Mouse (Mus musculus): ENCODE data around the gene Acvr1c. TPM values are rescaled to one million over a fixed set of nuclear protein-coding genes. Genes with fewer than 3 reads are reported as not detected.

The Acvr1c gene
- polyA plus RNA-seq, 1 experiment from 2014 or later: 1.3 TPM

DNA sequence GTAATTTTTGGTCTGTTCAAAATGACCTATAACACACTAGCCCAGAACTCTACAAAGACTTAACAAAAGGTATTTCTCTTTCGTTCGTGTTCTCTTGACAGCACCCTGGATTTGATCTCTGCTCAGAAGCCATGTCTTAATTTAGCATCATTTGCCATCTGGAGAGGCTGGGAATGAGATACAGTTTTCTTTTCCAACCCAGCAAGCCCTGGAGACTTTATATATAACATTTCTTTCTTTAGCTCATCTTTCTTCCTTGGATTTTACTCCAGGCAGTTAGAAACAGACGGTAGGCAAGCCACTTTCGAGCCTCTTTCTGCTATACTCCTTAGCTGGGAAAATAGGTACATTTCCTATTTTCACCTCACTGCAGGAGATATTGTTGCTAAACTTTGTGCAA is 117.1 kb downstream of the Acvr1c start:
- H3K9me3 ChIP-seq (ENCODE audit: control insufficient read depth, low read length): no peaks in the 10 kb centered on the region
- DNase-seq (ENCODE audit: low spot score): no peak
- no peaks in the 10 kb centered on the region for H3K36me3 ChIP-seq (ENCODE audit: control insufficient read depth, insufficient read depth, low read length)
- no peaks in the 10 kb centered on the region for H3K4me1 ChIP-seq (replicated peaks; ENCODE audit: control insufficient read depth, insufficient read depth, low read length)
- no peak overlapping the region for H3K9ac ChIP-seq (ENCODE audit: low read length)
- H3K27ac ChIP-seq (ENCODE audit: low read depth): no peak overlapping the region
- no peak for ATAC-seq (replicated peaks; ENCODE audit: low FRiP score, low TSS enrichment, low read depth)
- H3K4me2 ChIP-seq (ENCODE audit: low read length): no peak overlapping the region
- 77% methylated on average over 4 of the region's 4 CpGs for WGBS
- no peaks in the 10 kb centered on the region for H3K27me3 ChIP-seq (replicated peaks; ENCODE audit: control insufficient read depth, insufficient read depth, low read length)
- H3K4me3 ChIP-seq (ENCODE audit: low read depth, low read length): no peak overlapping the region

DNA sequence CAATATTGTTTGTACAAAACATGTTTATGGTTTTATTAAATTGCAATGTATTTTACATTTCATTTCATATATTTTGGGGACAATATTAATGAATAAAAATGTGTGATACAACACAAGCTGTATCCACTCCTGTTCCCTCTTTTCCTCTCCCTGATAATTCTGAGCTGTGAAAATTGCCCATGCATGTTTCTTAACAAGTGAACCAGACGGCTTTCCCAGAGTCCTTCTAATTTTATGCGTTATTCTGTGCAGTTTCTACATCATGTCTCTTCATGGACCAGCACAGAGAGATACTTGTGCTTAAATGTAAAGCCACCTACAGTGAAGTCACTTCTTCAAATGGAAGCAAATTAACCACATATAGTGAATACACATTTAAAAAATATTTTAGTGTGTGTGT is 120.2 kb downstream of the Acvr1c start:
- Histone ChIP-seq H3K4me1 (replicated peaks; ENCODE audit: control insufficient read depth, insufficient read depth, low read length) (no peaks in the 10 kb centered on the region), H3K9me3 (ENCODE audit: control insufficient read depth, low read length) (no peaks in the 10 kb centered on the region), H3K4me3 (ENCODE audit: low read depth, low read length) (no peak overlapping the region), H3K27me3 (replicated peaks; ENCODE audit: control insufficient read depth, insufficient read depth, low read length) (no peaks in the 10 kb centered on the region), H3K27ac (ENCODE audit: low read depth) (no peak overlapping the region), H3K9ac (ENCODE audit: low read length) (no peak overlapping the region), H3K4me2 (ENCODE audit: low read length) (no peak overlapping the region), H3K36me3 (ENCODE audit: control insufficient read depth, insufficient read depth, low read length) (no peaks in the 10 kb centered on the region)
- ATAC-seq (replicated peaks; ENCODE audit: low FRiP score, low TSS enrichment, low read depth) (no peak), DNase-seq (ENCODE audit: low spot score) (no peak)
- 73% methylated on average over 2 of the region's 2 CpGs for WGBS

Other genes starting within 250 kb of the Acvr1c start
- 0.93 and 1.1 TPM in 2 replicates for gene Cytip, start 162.4 kb downstream of the Acvr1c start, polyA plus RNA-seq (2014; fragmentation: Nextera tagmentation; extraction: Ambion mirVana)
- 0.19 TPM in 1 of 2 replicates, not detected in the other for gene Gm17409, start 112.2 kb upstream of the Acvr1c start, polyA plus RNA-seq (2014; fragmentation: Nextera tagmentation; extraction: Ambion mirVana)
- gene Acvr1, start 209.3 kb upstream of the Acvr1c start, polyA plus RNA-seq (2014; fragmentation: Nextera tagmentation; extraction: Ambion mirVana): 8.0 and 8.2 TPM in 2 replicates
- gene Upp2, start 209.4 kb upstream of the Acvr1c start, polyA plus RNA-seq (2014; fragmentation: Nextera tagmentation; extraction: Ambion mirVana): 9.0 and 9.1 TPM in 2 replicates

All from intestine, embryonic 14.5 days (tissue).